Mouse (Mus musculus) heart, embryonic 16.5 days (tissue): Measurements from ENCODE around the gene Krt26. TPM values are rescaled to one million over a fixed set of nuclear protein-coding genes. Genes with fewer than 3 reads are reported as not detected.

ENCODE experiments used
- ATAC-seq: fragments of 200-750 bp; cut with Nextera tagmentation; replicated peaks from 2 replicates; pipeline ENCODE4 v1.8.0; 2017; ENCODE audit warnings: moderate number of reproducible peaks; ENCODE audit not compliant: insufficient read depth, low FRiP score; ENCODE audit errors: extremely low read depth
- H3K27ac ChIP-seq: fragments of 300-500 bp; sonication (generic); 2 replicates; pipeline ENCODE4 v1.5.1; 2014; ENCODE audit warnings: mild to moderate bottlenecking, low read length, control low read depth, moderate library complexity
- H3K27me3 ChIP-seq: fragments of 300-500 bp; sonication (generic); 2 replicates; pipeline ENCODE4 v1.6.1; 2014; ENCODE audit warnings: low read length, mixed read lengths; ENCODE audit not compliant: control insufficient read depth, insufficient read depth
- H3K36me3 ChIP-seq: fragments of 300-500 bp; sonication (generic); 2 replicates; pipeline ENCODE4 v1.6.1; 2014; ENCODE audit not compliant: control insufficient read depth, insufficient read depth
- H3K4me1 ChIP-seq: fragments of 300-500 bp; sonication (generic); 2 replicates; pipeline ENCODE4 v1.6.1; 2014; ENCODE audit warnings: low read length, mixed read lengths; ENCODE audit not compliant: control insufficient read depth, insufficient read depth
- H3K4me2 ChIP-seq: fragments of 300-500 bp; sonication (generic); 2 replicates; pipeline ENCODE4 v1.6.1; 2014; ENCODE audit warnings: low read depth, mild to moderate bottlenecking, control low read depth, low read length
- H3K4me3 ChIP-seq: fragments of 300-500 bp; sonication (generic); 2 replicates; pipeline ENCODE4 v1.5.1; 2014; ENCODE audit warnings: mild to moderate bottlenecking, control low read depth, low read length
- H3K9ac ChIP-seq: fragments of 300-500 bp; sonication (generic); 2 replicates; pipeline ENCODE4 v1.6.1; 2014; ENCODE audit warnings: low read length, control low read depth
- H3K9me3 ChIP-seq: fragments of 300-500 bp; sonication (generic); replicated peaks from 2 replicates; pipeline ENCODE4 v1.6.1; 2016; ENCODE audit warnings: low read length; ENCODE audit not compliant: control insufficient read depth
- WGBS: fragments of 180-500 bp; shearing (Covaris S2); extraction: QIAGEN DNeasy Blood & Tissue Kit; methylation state at CpG from one replicate; pipeline ENCODE4 v1.1.7; 2014; 5-methylcytosine and 5-hydroxymethylcytosine counted together
- polyA plus RNA-seq: library from polyadenylated mRNA; unstranded; fragments of >200 nt; fragmentation: Nextera tagmentation; extraction: Ambion mirVana; gene quantifications from 2 replicates; pipeline ENCODE4 v1.2.1, GENCODE M21; 2015

Krt26 gene
- polyA plus RNA-seq, 1 experiment from 2014 or later = not detected

- no peak overlapping the region for H3K9ac ChIP-seq
- H3K36me3 ChIP-seq = no peaks in the 10 kb centered on the region
- no peak overlapping the region for H3K4me2 ChIP-seq
- no peak overlapping the region for H3K4me3 ChIP-seq
- no peaks in the 10 kb centered on the region for H3K4me1 ChIP-seq
- ATAC-seq = no peak
- no peaks in the 10 kb centered on the region; the same call in 1 of the 2 replicates for H3K27me3 ChIP-seq
- no peaks in the 10 kb centered on the region for H3K9me3 ChIP-seq
- whole genome bisulfite sequencing = 80% methylated on average over 1 of the region's 1 CpGs
- no peak overlapping the region for H3K27ac ChIP-seq
These were observed 26.9 kb downstream of the Krt26 start for GRCm38 (mm10) chr11:99310882-99311281.

- H3K27me3 ChIP-seq = no peaks in the 10 kb centered on the region
- no peaks in the 10 kb centered on the region for H3K36me3 ChIP-seq
- no peaks in the 10 kb centered on the region for H3K9me3 ChIP-seq
- no peaks in the 10 kb centered on the region for H3K4me1 ChIP-seq
- H3K9ac ChIP-seq = no peak overlapping the region
- H3K4me3 ChIP-seq = no peak overlapping the region
- H3K27ac ChIP-seq = no peak overlapping the region
- no peak overlapping the region for H3K4me2 ChIP-seq
- no peak for ATAC-seq
- 23% methylated on average over 2 of the region's 2 CpGs for whole genome bisulfite sequencing
These were observed 30.2 kb downstream of the Krt26 start for GRCm38 (mm10) chr11:99307579-99307978.

- Histone ChIP-seq H3K4me3 (no peak overlapping the region), H3K9ac (no peak overlapping the region), H3K27me3 (no peaks in the 10 kb centered on the region), H3K9me3 (no peaks in the 10 kb centered on the region), H3K36me3 (no peaks in the 10 kb centered on the region), H3K4me2 (no peak overlapping the region), H3K27ac (no peak overlapping the region), H3K4me1 (no peaks in the 10 kb centered on the region)
- no peak for ATAC-seq
- 48% methylated on average over 5 of the region's 5 CpGs for WGBS
These were observed 42.7 kb downstream of the Krt26 start for GRCm38 (mm10) chr11:99295039-99295438.

GRCm38 (mm10) chr11:99292846-99293245 is 44.9 kb downstream of the Krt26 start:
- H3K27me3 ChIP-seq = no peaks in the 10 kb centered on the region
- WGBS = 50% methylated on average over 5 of the region's 5 CpGs
- no peak for ATAC-seq

GRCm38 (mm10) chr11:99284833-99285312 is 52.9 kb downstream of the Krt26 start, which contains the start of gene Krt24:
Gene Krt24, minus strand, starts transcription at chr11:99285262.
- Histone ChIP-seq H3K4me1 (no peaks in the 10 kb centered on the region), H3K9me3 (no peaks in the 10 kb centered on the region), H3K4me3 (no peak within 1 kb of the TSS), H3K27me3 (no peaks in the 10 kb centered on the region), H3K36me3 (no peaks in the 10 kb centered on the region), H3K9ac (no peak within 1 kb of the TSS), H3K4me2 (no peak within 1 kb of the TSS), H3K27ac (no peak within 1 kb of the TSS)
- 35% methylated on average over 11 of the region's 11 CpGs for WGBS
- ATAC-seq = no peak

More at GRCm38 (mm10) chr11:99292846-99293245, 44.9 kb downstream of the Krt26 start:
- H3K9ac ChIP-seq = no peak overlapping the region
- no peaks in the 10 kb centered on the region for H3K9me3 ChIP-seq
- no peak overlapping the region for H3K4me3 ChIP-seq
- H3K36me3 ChIP-seq = no peaks in the 10 kb centered on the region
- H3K27ac ChIP-seq = no peak overlapping the region
- no peaks in the 10 kb centered on the region for H3K4me1 ChIP-seq
- no peak overlapping the region for H3K4me2 ChIP-seq

GRCm38 (mm10) chr11:99284011-99284410 is 53.8 kb downstream of the Krt26 start:
- ATAC-seq = no peak
- no peak overlapping the region for H3K4me2 ChIP-seq
- no peaks in the 10 kb centered on the region for H3K9me3 ChIP-seq
- 79% methylated on average over 5 of the region's 5 CpGs for WGBS
- no peaks in the 10 kb centered on the region for H3K27me3 ChIP-seq
- no peak overlapping the region for H3K27ac ChIP-seq
- no peaks in the 10 kb centered on the region for H3K36me3 ChIP-seq
- H3K9ac ChIP-seq = no peak overlapping the region
- no peak overlapping the region for H3K4me3 ChIP-seq
- no peaks in the 10 kb centered on the region for H3K4me1 ChIP-seq

- Histone ChIP-seq H3K9me3 (no peaks in the 10 kb centered on the region), H3K4me3 (no peak overlapping the region), H3K27ac (no peak overlapping the region), H3K27me3 (no peaks in the 10 kb centered on the region), H3K4me2 (no peak overlapping the region), H3K36me3 (no peaks in the 10 kb centered on the region), H3K4me1 (no peaks in the 10 kb centered on the region), H3K9ac (no peak overlapping the region)
- ATAC-seq = no peak
- WGBS = 42% methylated on average over 4 of the region's 4 CpGs
These were observed 54.4 kb downstream of the Krt26 start for GRCm38 (mm10) chr11:99283334-99283733.

- Histone ChIP-seq H3K4me3 (no peak overlapping the region), H3K27ac (no peak overlapping the region), H3K27me3 (no peaks in the 10 kb centered on the region), H3K4me1 (no peaks in the 10 kb centered on the region), H3K9me3 (no peaks in the 10 kb centered on the region), H3K9ac (no peak overlapping the region), H3K4me2 (no peak overlapping the region), H3K36me3 (no peaks in the 10 kb centered on the region)
- ATAC-seq = no peak
- WGBS = 36% methylated on average over 9 of the region's 9 CpGs
These were observed 56.6 kb downstream of the Krt26 start for GRCm38 (mm10) chr11:99281116-99281515.

- Histone ChIP-seq H3K27me3 (no peaks in the 10 kb centered on the region), H3K27ac (no peak overlapping the region), H3K4me1 (no peaks in the 10 kb centered on the region), H3K4me2 (no peak overlapping the region), H3K9me3 (no peaks in the 10 kb centered on the region), H3K4me3 (no peak overlapping the region), H3K9ac (no peak overlapping the region), H3K36me3 (no peaks in the 10 kb centered on the region)
- no peak for ATAC-seq
- 64% methylated on average over 5 of the region's 5 CpGs for WGBS
These were observed 57.8 kb downstream of the Krt26 start for GRCm38 (mm10) chr11:99279986-99280385.
